ENCODE assay signal across 7 mouse cellular contexts in the genomic region with DNA sequence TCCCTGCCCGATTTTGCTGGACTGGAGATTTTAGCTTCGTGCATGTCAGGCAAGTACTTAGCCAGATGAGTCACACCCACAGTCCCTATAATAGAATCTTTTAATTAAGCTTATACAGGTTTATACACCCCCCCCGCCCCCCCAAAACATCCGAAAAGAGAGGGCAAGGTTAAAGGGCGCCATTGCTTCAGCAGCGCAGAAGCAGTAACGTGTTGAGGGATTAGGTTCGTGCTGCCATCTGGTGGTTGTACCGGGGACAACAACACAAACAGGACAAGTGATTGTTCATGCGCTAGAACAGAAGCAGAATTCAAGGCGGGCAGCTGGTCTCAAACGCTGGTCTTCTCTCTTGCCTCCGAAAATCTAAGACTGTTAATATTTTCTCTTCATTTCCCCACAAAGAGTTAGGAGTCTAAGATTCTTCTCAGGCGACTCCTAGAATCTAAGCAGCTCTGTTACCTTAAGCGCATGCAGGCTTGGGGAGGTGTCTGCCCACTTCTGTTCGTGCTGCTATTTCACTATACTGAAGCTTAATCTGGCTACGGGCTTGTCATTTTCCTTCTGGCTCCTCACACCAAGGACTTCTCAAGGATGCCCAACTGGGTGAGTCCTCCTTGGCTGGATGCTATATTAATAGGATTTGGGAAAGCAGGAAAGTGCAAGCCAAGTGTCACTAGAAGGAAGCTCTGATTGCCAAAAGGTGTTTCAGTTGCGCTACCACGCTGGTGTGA. TPM values are rescaled to one million over a fixed set of nuclear protein-coding genes. Genes with fewer than 3 reads are reported as not detected.
DNase-seq lines count a peak whose midpoint lies in the region; ATAC-seq and TF ChIP-seq lines count a peak whose summit lies in the region.

No protein-coding gene starts in this region.

- H3K36me3 ChIP-seq in forebrain, postnatal 0 days (ENCODE audit: insufficient read depth) = no peaks in the 10 kb centered on the region
- no peaks in the 10 kb centered on the region for H3K36me3 ChIP-seq in hindbrain, embryonic 11.5 days (ENCODE audit: control insufficient read depth, insufficient read depth, low read length)

- H3K4me1 ChIP-seq in forebrain, postnatal 0 days (ENCODE audit: insufficient read depth) = no peaks in the 10 kb centered on the region
- H3K4me1 ChIP-seq in hindbrain, embryonic 11.5 days (replicated peaks; ENCODE audit: control insufficient read depth, insufficient read depth, low read length) = no peaks in the 10 kb centered on the region

- no peak overlapping the region for H3K27ac ChIP-seq in forebrain, postnatal 0 days (ENCODE audit: low read depth, low read length)
- H3K27ac ChIP-seq in hindbrain, embryonic 11.5 days (ENCODE audit: low read depth, low read length) = no peak overlapping the region

- 41% methylated on average over 19 of the region's 19 CpGs for WGBS in forebrain, postnatal 0 days
- 40% methylated on average over 19 of the region's 19 CpGs for WGBS in hindbrain, embryonic 11.5 days

- no peaks in the 10 kb centered on the region for H3K9me3 ChIP-seq in forebrain, postnatal 0 days (ENCODE audit: low read length)
- H3K9me3 ChIP-seq in hindbrain, embryonic 11.5 days (ENCODE audit: control insufficient read depth, low read length) = no peaks in the 10 kb centered on the region

- peak; percentile 81 for TF ChIP-seq CTCF in forebrain, postnatal 0 days (IDR thresholded peaks at IDR 0.05; ENCODE audit: low read depth)

- ATAC-seq in forebrain, postnatal 0 days = peak; percentile 78
- ATAC-seq in hindbrain, embryonic 11.5 days (ENCODE audit: low FRiP score) = no peak

- H3K9ac ChIP-seq in forebrain, postnatal 0 days = no peak overlapping the region
- no peak overlapping the region for H3K9ac ChIP-seq in hindbrain, embryonic 11.5 days (ENCODE audit: low read depth, low read length)

- DNase-seq in R1 (ENCODE audit: low read depth, low spot score) = peak; percentile 87
- DNase-seq in cerebellum, adult 11 months = peak; percentile 70
- peak; percentile 88 for DNase-seq in forebrain, postnatal 0 days
- DNase-seq in hindbrain, embryonic 11.5 days (ENCODE audit: low spot score) = peak; percentile 88
- peak; percentile 57 to 89 for DNase-seq in left cerebral cortex, adult 8-10 months (ENCODE audit: low spot score in 2 of 2)
- peak; percentile 84 for DNase-seq in mesoderm, embryonic 11.5 days (ENCODE audit: low read depth, low spot score)
- peak; percentile 76 to 79 for DNase-seq in right cerebral cortex, postnatal 36 days (ENCODE audit: low spot score in 2 of 2)

- no peak overlapping the region for H3K4me3 ChIP-seq in forebrain, postnatal 0 days (ENCODE audit: low read depth, low read length)
- H3K4me3 ChIP-seq in hindbrain, embryonic 11.5 days (ENCODE audit: low read depth, low read length) = no peak overlapping the region

- no peak overlapping the region for H3K4me2 ChIP-seq in forebrain, postnatal 0 days (ENCODE audit: low read depth)
- H3K4me2 ChIP-seq in hindbrain, embryonic 11.5 days (replicated peaks; ENCODE audit: low read depth, low read length) = no peak overlapping the region

- H3K27me3 ChIP-seq in forebrain, postnatal 0 days (ENCODE audit: insufficient read depth, low read length) = no peaks in the 10 kb centered on the region
- no peaks in the 10 kb centered on the region for H3K27me3 ChIP-seq in hindbrain, embryonic 11.5 days (ENCODE audit: control insufficient read depth, insufficient read depth, low read length)

RNA-seq across cellular contexts. Expression of a gene that starts 57.6 kb away (rescaled TPM):
- total RNA-seq in forebrain, postnatal 0 days (2014; rRNA removed) = not detected in 2 replicates
- polyA plus RNA-seq in forebrain, postnatal 0 days (2015; fragmentation: Nextera tagmentation; extraction: Ambion mirVana) = not detected in 2 replicates
- polyA plus RNA-seq in hindbrain, embryonic 11.5 days (2014; fragmentation: Nextera tagmentation; extraction: Ambion mirVana) = not detected in 2 replicates
- total RNA-seq in left cerebral cortex, adult 8-10 months (2022) = not detected
